Mouse (Mus musculus) brown adipose tissue, adult 24 weeks (tissue): ENCODE results near the gene Dpep1. TPM values are rescaled to one million over a fixed set of nuclear protein-coding genes. Genes with fewer than 3 reads are reported as not detected.

Experiments
- H3K27ac ChIP-seq: fragments of 200-500 bp; replicated peaks from 2 replicates; pipeline ENCODE4 v1.5.1; 2012; ENCODE audit warnings: low read depth, mild to moderate bottlenecking, low read length
- H3K4me1 ChIP-seq: fragments of 200-500 bp; 2 replicates; pipeline ENCODE4 v1.6.1; 2012; ENCODE audit warnings: low read length, mixed read lengths; ENCODE audit not compliant: control insufficient read depth, insufficient read depth, insufficient read length
- H3K4me3 ChIP-seq: fragments of 200-500 bp; 2 replicates; pipeline ENCODE4 v1.5.1; 2012; ENCODE audit warnings: low read depth, mild to moderate bottlenecking, low read length, moderate library complexity; ENCODE audit not compliant: insufficient read depth
- polyA plus RNA-seq: library from polyadenylated mRNA; stranded (reverse); fragments of >200 nt; gene quantifications from 2 replicates; pipeline ENCODE4 v1.2.4, GENCODE M21; 2012; ENCODE audit not compliant: missing spikeins, insufficient read depth, insufficient read length

The Dpep1 gene
- polyA plus RNA-seq, 1 experiment: 31.2 TPM

GRCm38 (mm10) chr8:123250940-123251339 lies 64.9 kb downstream of the Dpep1 start:
- no peak overlapping the region for H3K4me3 ChIP-seq
- peaks cover 5% of the 10 kb centered on the region; the same call in 1 of the 2 replicates for H3K4me1 ChIP-seq
- no peak overlapping the region for H3K27ac ChIP-seq

Other genes with a start within 250 kb of the Dpep1 start
- gene Ankrd11, start 144.0 kb upstream of the Dpep1 start, polyA plus RNA-seq: 33.3 and 37.9 TPM in 2 replicates
- 154 and 173 TPM in 2 replicates for gene Spg7, start 123.3 kb upstream of the Dpep1 start, polyA plus RNA-seq
- 615 and 813 TPM in 2 replicates for gene Rpl13, start 83.9 kb upstream of the Dpep1 start, polyA plus RNA-seq
- gene Cpne7, start 68.9 kb upstream of the Dpep1 start, polyA plus RNA-seq: not detected in 2 replicates
- 3.4 and 4.3 TPM in 2 replicates for gene Sult5a1, start 27.9 kb upstream of the Dpep1 start, polyA plus RNA-seq
- gene Chmp1a, start 26.5 kb downstream of the Dpep1 start, polyA plus RNA-seq: 34.7 and 39.5 TPM in 2 replicates
- 5.8 TPM in 1 of 2 replicates, not detected in the other for gene Spata33, start 26.6 kb downstream of the Dpep1 start, polyA plus RNA-seq
- gene Cdk10, start 38.6 kb downstream of the Dpep1 start, polyA plus RNA-seq: 11.4 and 12.3 TPM in 2 replicates
- 1.4 and 1.9 TPM in 2 replicates for gene Spata2l, start 50.0 kb downstream of the Dpep1 start, polyA plus RNA-seq
- gene Zfp276, start 68.0 kb downstream of the Dpep1 start, polyA plus RNA-seq: 3.3 and 7.7 TPM in 2 replicates
- 7.7 and 8.5 TPM in 2 replicates for gene Vps9d1, start 68.1 kb downstream of the Dpep1 start, polyA plus RNA-seq
- gene Fanca, start 132.3 kb downstream of the Dpep1 start, polyA plus RNA-seq: not detected in 2 replicates
- not detected in 2 replicates for gene Spire2, start 146.5 kb downstream of the Dpep1 start, polyA plus RNA-seq
- 203 and 244 TPM in 2 replicates for gene Tcf25, start 187.5 kb downstream of the Dpep1 start, polyA plus RNA-seq
- not detected in 2 replicates for gene Mc1r, start 220.9 kb downstream of the Dpep1 start, polyA plus RNA-seq
- 0.75 TPM in 1 of 2 replicates, not detected in the other for gene Tubb3, start 225.2 kb downstream of the Dpep1 start, polyA plus RNA-seq
- 14.4 and 15.7 TPM in 2 replicates for gene Def8, start 237.3 kb downstream of the Dpep1 start, polyA plus RNA-seq